13 mouse cellular contexts compared by ENCODE assay signal in genomic region chr5:66005041-66005678, GRCm38 (mm10). TPM values are rescaled to one million over a fixed set of nuclear protein-coding genes. Genes with fewer than 3 reads are reported as not detected.
A peak's percentile ranks its signal among the peaks of the same experiment; 100 is the strongest.
DNase-seq lines count a peak whose midpoint lies in the region; ATAC-seq and TF ChIP-seq lines count a peak whose summit lies in the region.
"Had no signal": no experiment of that assay in that cellular context is flagged by ENCODE, and none has a peak within 500 bp of the region (broad histone marks: within the 10 kb centered on the region; RNA-seq: fewer than 3 reads in every experiment).

No protein-coding gene starts in this region.

- intact Hi-C loops in left cerebral cortex, postnatal 14 days (cut with DNase I) = no loop called here

- H3K9me3 ChIP-seq in lung, embryonic 16.5 days (ENCODE audit: control insufficient read depth, low read length) = no peaks in the 10 kb centered on the region
- H3K9me3 ChIP-seq in intestine, embryonic 15.5 days = no peaks in the 10 kb centered on the region
- H3K9me3 ChIP-seq in liver, embryonic 14.5 days (ENCODE audit: control insufficient read depth, low read length) = no peaks in the 10 kb centered on the region
- H3K9me3 ChIP-seq in stomach, postnatal 0 days (ENCODE audit: control insufficient read depth, low read length) = no peaks in the 10 kb centered on the region
- H3K9me3 ChIP-seq: midbrain, embryonic 10.5 days; neural tube, embryonic 15.5 days had no signal

- WGBS in lung, embryonic 16.5 days = 31% methylated on average over 16 of the region's 16 CpGs
- 38% methylated on average over 16 of the region's 16 CpGs for WGBS in intestine, embryonic 15.5 days
- 17% methylated on average over 16 of the region's 16 CpGs for WGBS in liver, embryonic 14.5 days (ENCODE audit: insufficient replicate concordance)
- 41% methylated on average over 16 of the region's 16 CpGs for WGBS in stomach, postnatal 0 days

- H3K4me2 ChIP-seq in lung, embryonic 16.5 days (ENCODE audit: low read depth, low read length) = peak overlapping the region; percentile 31
- H3K4me2 ChIP-seq in intestine, embryonic 15.5 days (replicated peaks) = peak overlapping the region; percentile 40
- peak overlapping the region; percentile 27; the same call in 1 of the 2 replicates for H3K4me2 ChIP-seq in liver, embryonic 14.5 days (ENCODE audit: low read depth)
- H3K4me2 ChIP-seq in stomach, postnatal 0 days (replicated peaks; ENCODE audit: low read depth) = peak overlapping the region; percentile 6; the same call in 1 of the 2 replicates
- H3K4me2 ChIP-seq: neural tube, embryonic 15.5 days had no signal

- H3K36me3 ChIP-seq in lung, embryonic 16.5 days (ENCODE audit: control insufficient read depth, insufficient read depth, low read length) = no peaks in the 10 kb centered on the region
- H3K36me3 ChIP-seq in intestine, embryonic 15.5 days = no peaks in the 10 kb centered on the region
- H3K36me3 ChIP-seq in liver, embryonic 14.5 days (replicated peaks; ENCODE audit: control insufficient read depth, insufficient read depth, low read depth) = no peaks in the 10 kb centered on the region
- H3K36me3 ChIP-seq in stomach, postnatal 0 days (ENCODE audit: control insufficient read depth, insufficient read depth, low read length) = no peaks in the 10 kb centered on the region
- H3K36me3 ChIP-seq: midbrain, embryonic 10.5 days; neural tube, embryonic 15.5 days had no signal

- peak overlapping the region; percentile 66 for H3K27ac ChIP-seq in lung, embryonic 16.5 days (ENCODE audit: low read length)
- H3K27ac ChIP-seq in intestine, embryonic 15.5 days = peak overlapping the region; percentile 85
- H3K27ac ChIP-seq in liver, embryonic 14.5 days = no peak overlapping the region
- H3K27ac ChIP-seq in stomach, postnatal 0 days (replicated peaks) = peak overlapping the region; percentile 91
- H3K27ac ChIP-seq: midbrain, embryonic 10.5 days; neural tube, embryonic 15.5 days had no signal

- H3K4me3 ChIP-seq in lung, embryonic 16.5 days (ENCODE audit: low read length) = no peak overlapping the region
- H3K4me3 ChIP-seq in intestine, embryonic 15.5 days (replicated peaks) = peak overlapping the region; percentile 11; the same call in 1 of the 2 replicates
- no peak overlapping the region for H3K4me3 ChIP-seq in liver, embryonic 14.5 days (ENCODE audit: insufficient read depth in 1 of 2, low read depth in 2 of 2, low read length in 2 of 2)
- no peak overlapping the region for H3K4me3 ChIP-seq in stomach, postnatal 0 days (ENCODE audit: low read depth, low read length)
- H3K4me3 ChIP-seq: midbrain, embryonic 10.5 days; neural tube, embryonic 15.5 days had no signal

- TF ChIP-seq EP300 in liver, embryonic 14.5 days (IDR thresholded peaks at IDR 0.05; ENCODE audit: low read depth) = no peak
- no peak for TF ChIP-seq EP300 in stomach, postnatal 0 days (optimal IDR thresholded peaks at IDR 0.05)

- 0 out of 2 replicates have a peak, but pooled peaks have one; percentile 4 for ATAC-seq in lung, embryonic 16.5 days (ENCODE audit: low read depth)
- ATAC-seq in intestine, embryonic 15.5 days = peak; percentile 43
- ATAC-seq in liver, embryonic 14.5 days (ENCODE audit: insufficient read depth) = no peak
- peak; percentile 76 for ATAC-seq in stomach, postnatal 0 days (ENCODE audit: low FRiP score, low TSS enrichment)
- ATAC-seq: hindbrain, embryonic 16.5 days had no signal

- peaks cover 6% of the 10 kb centered on the region for H3K4me1 ChIP-seq in lung, embryonic 16.5 days (replicated peaks; ENCODE audit: control insufficient read depth, insufficient read depth, low read length)
- peaks cover 3% of the 10 kb centered on the region; the same call in 1 of the 2 replicates for H3K4me1 ChIP-seq in intestine, embryonic 15.5 days (replicated peaks)
- H3K4me1 ChIP-seq in liver, embryonic 14.5 days (replicated peaks; ENCODE audit: control insufficient read depth in 2 of 2, insufficient read depth in 2 of 2, low read length in 1 of 2) = peaks cover 0 to 2% of the 10 kb centered on the region in 2 experiments; a peak in 1 of 4 replicates
- no peaks in the 10 kb centered on the region for H3K4me1 ChIP-seq in stomach, postnatal 0 days (replicated peaks; ENCODE audit: control insufficient read depth, insufficient read depth)
- H3K4me1 ChIP-seq: neural tube, embryonic 15.5 days had no signal

- no peak for DNase-seq in lung, postnatal 10 days
- DNase-seq in liver, embryonic 14.5 days (ENCODE audit: low read depth in 3 of 3, low spot score in 3 of 3) = no peak
- DNase-seq in stomach, postnatal 0 days (ENCODE audit: low spot score) = peak; percentile 81
- no peak for DNase-seq in left cerebral cortex, postnatal 14 days (ENCODE audit: low spot score in 2 of 2)
- no peak for DNase-seq in cerebellum, postnatal 14 days
- DNase-seq: gastrocnemius, postnatal 25 days; thymus, postnatal 36 days had no signal

- H3K27me3 ChIP-seq in lung, embryonic 16.5 days (ENCODE audit: control insufficient read depth, insufficient read depth, low read depth, low read length) = no peaks in the 10 kb centered on the region
- H3K27me3 ChIP-seq in intestine, embryonic 15.5 days (replicated peaks) = no peaks in the 10 kb centered on the region
- no peaks in the 10 kb centered on the region for H3K27me3 ChIP-seq in liver, embryonic 14.5 days (ENCODE audit: control insufficient read depth, insufficient read depth, low read length)
- H3K27me3 ChIP-seq in stomach, postnatal 0 days (ENCODE audit: control insufficient read depth, insufficient read depth, low read length) = no peaks in the 10 kb centered on the region
- H3K27me3 ChIP-seq: neural tube, embryonic 15.5 days had no signal

- H3K9ac ChIP-seq in lung, embryonic 16.5 days (ENCODE audit: low read length) = no peak overlapping the region
- H3K9ac ChIP-seq in intestine, embryonic 15.5 days = no peak overlapping the region
- no peak overlapping the region for H3K9ac ChIP-seq in liver, embryonic 14.5 days (replicated peaks)
- H3K9ac ChIP-seq in stomach, postnatal 0 days (ENCODE audit: low read length) = peak overlapping the region; percentile 45; the same call in 1 of the 2 replicates
- H3K9ac ChIP-seq: neural tube, embryonic 15.5 days had no signal

- TF ChIP-seq CTCF in liver, embryonic 14.5 days (IDR thresholded peaks at IDR 0.05; ENCODE audit: low read depth) = no peak
- TF ChIP-seq CTCF in stomach, postnatal 0 days (IDR thresholded peaks at IDR 0.05; ENCODE audit: low read depth) = no peak

RNA-seq across cellular contexts. Expression of gene 9130230L23Rik, which starts 1.1 kb away (rescaled TPM):
- 1.4 and 2.3 TPM in 2 replicates for polyA plus RNA-seq in lung, embryonic 16.5 days (2015; fragmentation: Nextera tagmentation; extraction: Ambion mirVana)
- 1.6 and 2.4 TPM in 2 replicates for polyA plus RNA-seq in intestine, embryonic 15.5 days (2015; fragmentation: Nextera tagmentation; extraction: Ambion mirVana)
- 0.02 and 0.05 TPM in 2 replicates for polyA plus RNA-seq in liver, embryonic 14.5 days (2012; rRNA removed)
- not detected in 2 replicates for polyA plus RNA-seq in liver, embryonic 14.5 days (2014; fragmentation: Nextera tagmentation; extraction: Ambion mirVana)
- 4.7 and 4.8 TPM in 2 replicates for polyA plus RNA-seq in stomach, postnatal 0 days (2015; fragmentation: Nextera tagmentation; extraction: Ambion mirVana)
- total RNA-seq in left cerebral cortex, postnatal 14 days (2021) = not detected
- total RNA-seq: gastrocnemius, postnatal 25 days; left cerebral cortex, postnatal 10 days had no signal
- polyA plus RNA-seq: midbrain, embryonic 10.5 days; neural tube, embryonic 15.5 days had no signal
